Mouse (Mus musculus) embryonic fibroblast, embryonic 13.5 days (primary cell): ENCODE data around the gene Gm8220. TPM values are rescaled to one million over a fixed set of nuclear protein-coding genes. Genes with fewer than 3 reads are reported as not detected.
"Not testable (repeated sequence)": the region's sequence is repeated elsewhere in the genome, so short reads cannot be mapped to it uniquely, and the experiment has no call there.

Source experiments
- H3K27ac ChIP-seq: 2 replicates; pipeline ENCODE4 v1.5.1; 2012; ENCODE audit warnings: low read length, control low read depth, inconsistent platforms; ENCODE audit not compliant: insufficient read depth
- H3K4me1 ChIP-seq: 2 replicates; pipeline ENCODE4 v1.6.1; 2011; ENCODE audit warnings: low read length; ENCODE audit not compliant: control insufficient read depth, insufficient read depth
- H3K4me3 ChIP-seq: 2 replicates; pipeline ENCODE4 v1.5.1; 2011; ENCODE audit warnings: mild to moderate bottlenecking, control low read depth, low read length; ENCODE audit not compliant: insufficient read depth
- CTCF ChIP-seq: IDR thresholded peaks from 2 replicates; pipeline ENCODE4 v1.5.1; 2011; ENCODE audit warnings: mild to moderate bottlenecking, control low read depth, low read length, moderate library complexity, borderline replicate concordance; ENCODE audit not compliant: insufficient read depth
- POLR2A ChIP-seq: IDR thresholded peaks from 2 replicates; pipeline ENCODE4 v1.6.1; 2011; ENCODE audit warnings: low read depth, mild to moderate bottlenecking, control low read depth, low read length, moderate library complexity
- polyA plus RNA-seq: library from polyadenylated mRNA; stranded (reverse); fragments of >200 nt; gene quantifications from 2 replicates; pipeline ENCODE4 v1.2.4, GENCODE M21; 2011; ENCODE audit warnings: low read depth; ENCODE audit not compliant: missing spikeins, insufficient read length

The Gm8220 gene
- not detected in 2 replicates for polyA plus RNA-seq

- H3K4me3 ChIP-seq, H3K27ac ChIP-seq, H3K4me1 ChIP-seq: not testable (repeated sequence)
These were observed at the start of gene Gm8220 for GRCm38 (mm10) chr14:44285280-44285679. TSS of gene Gm8220 (plus strand) at chr14:44285580.

GRCm38 (mm10) chr14:44248039-44248438 is 37.3 kb upstream of the Gm8220 start:
- no peak for TF ChIP-seq POLR2A
- no peak for TF ChIP-seq CTCF
- H3K4me1 ChIP-seq = no peaks in the 10 kb centered on the region
- no peak overlapping the region for H3K4me3 ChIP-seq

GRCm38 (mm10) chr14:44312049-44312448 is 26.7 kb downstream of the Gm8220 start:
- not testable (repeated sequence) for H3K4me1 ChIP-seq, H3K4me3 ChIP-seq, H3K27ac ChIP-seq

More at GRCm38 (mm10) chr14:44248039-44248438, 37.3 kb upstream of the Gm8220 start:
- no peak overlapping the region for H3K27ac ChIP-seq

GRCm38 (mm10) chr14:44338484-44338883 is 53.1 kb downstream of the Gm8220 start, which contains the start of gene Gm5930:
TSS of gene Gm5930 (minus strand) at chr14:44338584.
- not testable (repeated sequence) for H3K27ac ChIP-seq, H3K4me1 ChIP-seq, H3K4me3 ChIP-seq

Other genes starting within 250 kb of the Gm8220 start
- gene Ear2, start 182.9 kb upstream of the Gm8220 start, polyA plus RNA-seq = not detected in 2 replicates
- gene Gm3327, start 161.7 kb upstream of the Gm8220 start, polyA plus RNA-seq = not detected in 2 replicates
- not detected in 2 replicates for gene Gm8212, start 87.9 kb upstream of the Gm8220 start, polyA plus RNA-seq
- gene 4930503E14Rik, start 72.3 kb upstream of the Gm8220 start, polyA plus RNA-seq = not detected in 2 replicates
- not detected in 2 replicates for gene Gm5930, start 53.0 kb downstream of the Gm8220 start, polyA plus RNA-seq
- not detected in 2 replicates for gene Gm8229, start 79.8 kb downstream of the Gm8220 start, polyA plus RNA-seq
- not detected in 2 replicates for gene Gm3371, start 125.1 kb downstream of the Gm8220 start, polyA plus RNA-seq
- not detected in 2 replicates for gene Gm8232, start 148.1 kb downstream of the Gm8220 start, polyA plus RNA-seq
- not detected in 2 replicates for gene BC061237, start 206.9 kb downstream of the Gm8220 start, polyA plus RNA-seq
- not detected in 2 replicates for gene Gm17093, start 232.7 kb downstream of the Gm8220 start, polyA plus RNA-seq